Mouse (Mus musculus) heart, embryonic 14.5 days (tissue): Measurements from ENCODE around the gene Exoc4. TPM values are rescaled to one million over a fixed set of nuclear protein-coding genes. Genes with fewer than 3 reads are reported as not detected.
A peak's percentile ranks its signal among the peaks of the same experiment; 100 is the strongest.

Experiments used
- ATAC-seq: fragments of 200-750 bp; cut with Nextera tagmentation; 2 replicates; pipeline ENCODE4 v1.8.0; 2017; ENCODE audit warnings: low read depth, moderate TSS enrichment; ENCODE audit not compliant: insufficient number of reproducible peaks, insufficient read depth, low FRiP score
- H3K27ac ChIP-seq, 2 experiments: fragments of 200-500 bp in 1 of 2; fragments of 300-500 bp in 1 of 2; sonication (generic) in 1 of 2; replicated peaks in 1 of 2; 2 replicates each; pipeline ENCODE4 v1.5.1; 2012 to 2014; ENCODE audit warnings: low read depth in 2 of 2, low read length in 2 of 2, control low read depth in 1 of 2, mild to moderate bottlenecking in 1 of 2, mixed read lengths in 1 of 2; ENCODE audit not compliant: control insufficient read depth in 1 of 2, insufficient read depth in 1 of 2
- H3K27me3 ChIP-seq: fragments of 300-500 bp; sonication (generic); 2 replicates; pipeline ENCODE4 v1.6.1; 2014; ENCODE audit warnings: mild to moderate bottlenecking, low read length, control low read depth; ENCODE audit not compliant: control insufficient read depth, insufficient read depth
- H3K36me3 ChIP-seq: fragments of 300-500 bp; sonication (generic); 2 replicates; pipeline ENCODE4 v1.6.1; 2014; ENCODE audit warnings: mild to moderate bottlenecking, control low read depth, low read length, mixed read lengths; ENCODE audit not compliant: control insufficient read depth, insufficient read depth
- H3K4me1 ChIP-seq, 2 experiments: fragments of 200-500 bp in 1 of 2; fragments of 300-500 bp in 1 of 2; sonication (generic) in 1 of 2; 2 replicates each; pipeline ENCODE4 v1.6.1; 2012 to 2014; ENCODE audit warnings: low read length in 2 of 2, control low read depth in 1 of 2, mixed read lengths in 1 of 2; ENCODE audit not compliant: control insufficient read depth in 2 of 2, insufficient read depth in 2 of 2
- H3K4me2 ChIP-seq: fragments of 300-500 bp; sonication (generic); 2 replicates; pipeline ENCODE4 v1.6.1; 2014; ENCODE audit warnings: mild to moderate bottlenecking, low read length
- H3K4me3 ChIP-seq, 2 experiments: fragments of 200-500 bp in 1 of 2; fragments of 300-500 bp in 1 of 2; sonication (generic) in 1 of 2; 2 replicates each; pipeline ENCODE4 v1.5.1; 2012 to 2014; ENCODE audit warnings: low read length in 2 of 2, mild to moderate bottlenecking in 2 of 2, control low read depth in 1 of 2, low read depth in 1 of 2, moderate library complexity in 1 of 2; ENCODE audit not compliant: control insufficient read depth in 1 of 2, insufficient read depth in 1 of 2
- H3K9ac ChIP-seq: fragments of 300-500 bp; sonication (generic); 2 replicates; pipeline ENCODE4 v1.6.1; 2014; ENCODE audit warnings: mild to moderate bottlenecking, low read length
- H3K9me3 ChIP-seq: fragments of 300-500 bp; sonication (generic); 2 replicates; pipeline ENCODE4 v1.6.1; 2016; ENCODE audit warnings: low read length, control low read depth; ENCODE audit not compliant: control insufficient read depth
- WGBS: fragments of 180-500 bp; shearing (Covaris S2); extraction: QIAGEN DNeasy Blood & Tissue Kit; methylation state at CpG from one replicate; pipeline ENCODE4 v1.1.7; 2014; 5-methylcytosine and 5-hydroxymethylcytosine counted together
- polyA plus RNA-seq: library from polyadenylated mRNA; unstranded; fragments of >200 nt; fragmentation: Nextera tagmentation; extraction: Ambion mirVana; gene quantifications from 2 replicates; pipeline ENCODE4 v1.2.1, GENCODE M21; 2014

Gene Exoc4
- polyA plus RNA-seq, 1 experiment from 2014 or later, result 26.0 TPM

GRCm38 (mm10) chr6:33507134-33507533 lies 258.2 kb downstream of the Exoc4 start:
- H3K27ac ChIP-seq, result no peak overlapping the region
- no peaks in the 10 kb centered on the region for H3K27me3 ChIP-seq

GRCm38 (mm10) chr6:33515391-33515790 lies 266.5 kb downstream of the Exoc4 start:
- Histone ChIP-seq H3K4me2 (no peak overlapping the region), H3K27ac (peak overlapping the region; percentile 53 to 77; a peak in 3 of 4 replicates), H3K36me3 (no peaks in the 10 kb centered on the region), H3K9me3 (no peaks in the 10 kb centered on the region), H3K4me3 (no peak overlapping the region), H3K4me1 (peaks cover 0 to 3% of the 10 kb centered on the region in 2 experiments; a peak in 1 of 4 replicates), H3K27me3 (no peaks in the 10 kb centered on the region), H3K9ac (no peak overlapping the region)
- WGBS, result 44% methylated on average over 4 of the region's 4 CpGs
- ATAC-seq, result no peak

More at GRCm38 (mm10) chr6:33507134-33507533, 258.2 kb downstream of the Exoc4 start:
- H3K36me3 ChIP-seq, result no peaks in the 10 kb centered on the region
- no peak for ATAC-seq
- no peaks in the 10 kb centered on the region for H3K4me1 ChIP-seq
- no peaks in the 10 kb centered on the region for H3K9me3 ChIP-seq
- H3K4me3 ChIP-seq, result no peak overlapping the region
- no peak overlapping the region for H3K9ac ChIP-seq
- H3K4me2 ChIP-seq, result no peak overlapping the region

GRCm38 (mm10) chr6:33516798-33517197 lies 267.9 kb downstream of the Exoc4 start:
- Histone ChIP-seq H3K9ac (no peak overlapping the region), H3K27ac (no peak overlapping the region), H3K4me3 (no peak overlapping the region), H3K4me2 (no peak overlapping the region), H3K27me3 (no peaks in the 10 kb centered on the region), H3K4me1 (peaks cover 0 to 3% of the 10 kb centered on the region in 2 experiments; a peak in 1 of 4 replicates), H3K9me3 (no peaks in the 10 kb centered on the region), H3K36me3 (no peaks in the 10 kb centered on the region)
- 89% methylated on average over 6 of the region's 6 CpGs for WGBS
- ATAC-seq, result no peak

GRCm38 (mm10) chr6:33517890-33518410 lies 269.1 kb downstream of the Exoc4 start:
- Histone ChIP-seq H3K4me1 (peaks cover 0 to 3% of the 10 kb centered on the region in 2 experiments; a peak in 1 of 4 replicates), H3K27me3 (no peaks in the 10 kb centered on the region), H3K9ac (no peak overlapping the region), H3K4me3 (no peak overlapping the region), H3K4me2 (no peak overlapping the region), H3K9me3 (no peaks in the 10 kb centered on the region), H3K27ac (no peak overlapping the region), H3K36me3 (no peaks in the 10 kb centered on the region)
- ATAC-seq, result no peak
- WGBS, result 33% methylated on average over 5 of the region's 5 CpGs

- ATAC-seq, result no peak
- Histone ChIP-seq H3K27ac (no peak overlapping the region), H3K9me3 (no peaks in the 10 kb centered on the region), H3K4me1 (no peaks in the 10 kb centered on the region), H3K4me2 (no peak overlapping the region), H3K4me3 (no peak overlapping the region), H3K9ac (no peak overlapping the region), H3K27me3 (no peaks in the 10 kb centered on the region), H3K36me3 (no peaks in the 10 kb centered on the region)
- 82% methylated on average over 7 of the region's 7 CpGs for WGBS
Measured at GRCm38 (mm10) chr6:33525695-33526366, 276.9 kb downstream of the Exoc4 start.

GRCm38 (mm10) chr6:33540356-33540755 lies 291.5 kb downstream of the Exoc4 start:
- H3K4me1 ChIP-seq, result no peaks in the 10 kb centered on the region
- WGBS, result 76% methylated on average over 1 of the region's 1 CpGs
- no peak overlapping the region for H3K27ac ChIP-seq
- H3K9ac ChIP-seq, result no peak overlapping the region
- H3K4me2 ChIP-seq, result no peak overlapping the region
- H3K9me3 ChIP-seq, result no peaks in the 10 kb centered on the region
- no peaks in the 10 kb centered on the region for H3K27me3 ChIP-seq
- no peak overlapping the region for H3K4me3 ChIP-seq
- H3K36me3 ChIP-seq, result no peaks in the 10 kb centered on the region
- no peak for ATAC-seq

- Histone ChIP-seq H3K27me3 (no peaks in the 10 kb centered on the region), H3K9me3 (no peaks in the 10 kb centered on the region), H3K4me3 (no peak overlapping the region), H3K4me2 (no peak overlapping the region), H3K9ac (no peak overlapping the region), H3K27ac (no peak overlapping the region), H3K4me1 (no peaks in the 10 kb centered on the region), H3K36me3 (no peaks in the 10 kb centered on the region)
- no peak for ATAC-seq
- 80% methylated on average over 6 of the region's 6 CpGs for WGBS
Measured at GRCm38 (mm10) chr6:33542712-33543111, 293.8 kb downstream of the Exoc4 start.

GRCm38 (mm10) chr6:33551934-33552333 lies 303.0 kb downstream of the Exoc4 start:
- 78% methylated on average over 4 of the region's 4 CpGs for WGBS

More at GRCm38 (mm10) chr6:33551934-33552333, 303.0 kb downstream of the Exoc4 start:
- no peak overlapping the region for H3K9ac ChIP-seq
- no peak overlapping the region for H3K4me2 ChIP-seq
- no peak overlapping the region for H3K4me3 ChIP-seq
- H3K4me1 ChIP-seq, result no peaks in the 10 kb centered on the region
- no peak for ATAC-seq
- no peaks in the 10 kb centered on the region for H3K36me3 ChIP-seq
- no peaks in the 10 kb centered on the region for H3K27me3 ChIP-seq
- no peaks in the 10 kb centered on the region for H3K9me3 ChIP-seq
- no peak overlapping the region for H3K27ac ChIP-seq
